Mouse (Mus musculus) retina, adult 2 months (tissue): Measurements from ENCODE around the gene Slc28a1.

Experiments
- DNase-seq: peaks from one replicate; pipeline ENCODE4 v3.0.0-alpha.2; 2012; ENCODE audit warnings: low read depth, low spot score

The Slc28a1 gene

DNA sequence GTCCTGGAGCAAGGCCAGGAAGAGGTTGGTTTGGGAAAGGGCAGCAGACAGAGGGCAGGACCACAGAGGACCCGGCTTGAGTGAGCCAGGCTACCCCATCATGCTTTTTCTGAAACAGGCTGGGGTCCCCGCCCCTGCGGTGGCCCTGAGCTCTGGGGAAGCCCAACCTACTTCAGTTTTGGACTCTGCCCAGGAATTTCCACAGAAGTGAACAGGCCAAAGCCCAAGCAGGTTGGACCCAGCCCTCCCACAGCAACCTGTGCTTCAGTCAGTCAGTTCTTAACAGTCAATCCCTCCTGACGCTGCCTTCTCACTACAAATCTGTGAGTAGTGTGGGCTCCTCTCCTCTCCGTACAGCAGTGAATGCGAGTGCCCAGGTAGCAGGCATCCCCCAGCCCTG, at the start of gene Slc28a1:
Gene Slc28a1 (plus strand): TSS at position 245 of the 400 bp plus-strand sequence.
- no peak for DNase-seq

DNA sequence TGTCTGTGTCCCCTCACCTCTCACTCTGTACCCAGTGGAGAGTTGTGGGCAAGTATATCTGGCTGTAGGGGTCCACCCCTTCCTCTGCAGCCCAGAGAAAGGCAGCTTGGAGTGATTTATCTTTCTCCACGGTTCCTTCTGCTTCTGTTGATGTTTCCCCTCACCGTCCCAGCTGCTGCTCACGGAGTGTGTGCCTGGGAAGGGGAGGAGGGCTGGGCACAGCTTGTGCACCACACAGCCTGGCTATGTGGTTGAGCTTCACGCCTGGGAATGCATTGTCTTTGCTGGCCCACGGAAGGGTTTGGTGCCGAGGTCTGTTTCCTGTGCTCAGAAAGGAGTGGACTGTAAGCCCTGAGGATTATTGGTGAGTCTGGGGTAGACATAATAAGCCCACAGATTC, 47.9 kb upstream of the Slc28a1 start:
- no peak for DNase-seq

DNA sequence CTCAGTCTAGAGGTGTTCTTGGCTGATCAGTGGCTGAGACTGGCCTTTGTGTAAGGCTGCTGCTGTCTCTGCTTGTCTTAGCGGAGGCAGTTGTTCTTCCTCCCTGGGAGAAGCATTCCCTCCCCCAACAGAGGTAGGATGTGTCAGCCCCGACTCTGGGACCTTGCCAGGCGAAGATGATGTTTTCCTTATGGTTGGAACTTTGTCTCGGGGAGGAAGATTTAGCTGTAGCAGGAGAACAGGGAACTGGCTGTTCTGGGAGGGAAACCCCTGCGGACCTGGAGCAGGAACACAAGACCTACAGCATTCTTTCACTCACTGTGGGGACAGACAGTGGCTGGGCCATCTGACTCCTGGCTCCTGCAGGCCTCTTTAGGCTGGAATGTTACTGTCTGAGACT, 42.1 kb upstream of the Slc28a1 start:
- DNase-seq, result no peak

DNA sequence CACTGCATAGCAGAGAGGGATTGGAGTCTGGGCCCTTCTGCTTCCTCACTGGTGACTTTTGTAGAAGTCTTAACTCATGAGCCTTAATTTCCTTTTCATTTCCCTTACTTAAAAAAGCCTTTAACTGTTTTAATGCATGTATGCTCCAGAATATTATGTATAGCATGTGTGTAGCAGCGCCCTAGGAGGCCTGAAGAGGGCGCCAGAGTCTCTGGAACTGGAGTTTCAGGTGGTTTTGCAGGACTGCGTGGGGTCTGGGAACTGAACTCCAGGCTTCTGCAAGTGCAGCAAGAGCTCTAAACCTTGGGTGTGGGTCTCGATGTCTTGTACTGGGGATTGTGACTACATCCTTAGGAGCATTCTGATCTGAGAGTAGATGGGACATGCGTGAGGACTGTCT, 41.3 kb upstream of the Slc28a1 start:
- DNase-seq, result no peak

DNA sequence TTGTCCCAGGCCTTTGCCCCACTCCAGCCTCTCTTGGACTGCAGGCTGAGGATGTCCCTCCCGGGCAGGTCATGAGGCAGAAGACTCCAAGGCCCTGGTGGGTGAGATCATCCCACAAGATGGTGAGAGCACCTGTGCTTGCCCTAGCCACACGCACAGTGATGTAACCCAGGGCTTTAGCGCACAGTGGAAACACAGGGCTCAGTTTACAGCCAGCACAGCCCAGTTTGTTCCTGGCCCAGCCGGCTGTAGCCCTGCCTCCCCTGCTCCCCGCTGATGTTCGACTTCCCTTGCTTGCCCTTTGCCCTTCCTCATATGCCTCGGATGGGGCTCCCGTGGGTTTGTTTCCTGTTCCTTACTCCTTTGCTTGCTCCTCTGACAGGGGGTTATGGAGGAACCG, 40.1 kb upstream of the Slc28a1 start:
- no peak for DNase-seq

DNA sequence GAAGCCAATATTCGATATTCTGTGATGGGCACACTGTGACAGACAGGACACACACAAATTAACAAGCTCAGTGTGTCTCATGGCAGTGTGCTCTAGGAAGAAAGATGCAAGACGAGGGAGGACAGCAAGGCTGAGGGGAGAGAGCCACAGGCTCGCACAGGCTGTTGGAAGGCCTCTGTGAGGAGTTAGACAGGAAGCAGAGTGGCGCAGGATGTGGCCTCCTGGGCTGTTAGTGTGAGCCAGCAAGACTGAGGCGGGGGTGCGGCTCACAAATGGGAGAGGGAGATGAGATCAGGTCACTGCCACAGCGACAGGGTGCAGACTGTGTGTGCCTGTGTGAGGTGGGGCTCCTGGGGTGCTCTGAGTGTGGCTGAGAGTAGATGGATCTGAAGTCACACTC, 39.3 kb upstream of the Slc28a1 start:
- no peak for DNase-seq

DNA sequence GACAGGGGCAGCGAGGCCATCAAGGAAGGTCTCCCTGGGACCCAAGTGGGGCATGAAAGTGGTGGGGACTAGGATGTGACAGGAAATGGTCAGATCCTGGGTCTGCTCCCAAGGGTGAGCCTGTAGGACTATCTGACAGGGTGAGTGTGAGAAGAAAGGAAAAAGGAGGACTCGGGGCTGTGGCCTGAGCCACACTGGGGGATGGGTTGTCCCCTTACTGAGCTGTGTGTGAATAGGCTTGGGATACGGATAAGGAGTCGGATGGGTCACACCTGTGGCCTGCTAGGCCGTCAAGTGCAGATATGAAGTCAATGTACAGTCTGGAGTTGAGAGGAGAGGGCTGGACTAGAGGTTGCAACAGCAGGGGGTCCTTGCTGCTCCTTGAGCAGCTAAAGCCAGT, 38.9 kb upstream of the Slc28a1 start:
- DNase-seq, result no peak

DNA sequence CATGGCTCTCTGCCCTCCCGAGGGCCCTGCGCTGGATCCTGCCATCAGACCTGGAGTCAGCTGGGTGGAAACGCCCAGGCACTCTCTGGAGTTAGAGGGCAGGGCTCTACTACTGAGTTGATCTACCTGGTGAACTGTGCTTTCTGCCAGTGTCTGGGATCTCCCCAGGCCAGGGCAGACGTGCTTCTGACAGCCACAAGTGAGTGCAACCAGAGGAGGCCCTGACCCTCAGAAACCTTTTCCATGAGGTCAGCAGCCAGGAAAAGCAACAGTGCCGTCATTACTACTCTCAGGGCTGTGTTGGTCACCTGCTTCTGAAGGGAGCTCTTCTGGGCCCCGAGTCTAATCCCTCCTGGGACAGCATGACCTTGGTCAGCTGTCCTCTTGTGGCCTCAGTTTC, 37.6 kb upstream of the Slc28a1 start:
- no peak for DNase-seq

DNA sequence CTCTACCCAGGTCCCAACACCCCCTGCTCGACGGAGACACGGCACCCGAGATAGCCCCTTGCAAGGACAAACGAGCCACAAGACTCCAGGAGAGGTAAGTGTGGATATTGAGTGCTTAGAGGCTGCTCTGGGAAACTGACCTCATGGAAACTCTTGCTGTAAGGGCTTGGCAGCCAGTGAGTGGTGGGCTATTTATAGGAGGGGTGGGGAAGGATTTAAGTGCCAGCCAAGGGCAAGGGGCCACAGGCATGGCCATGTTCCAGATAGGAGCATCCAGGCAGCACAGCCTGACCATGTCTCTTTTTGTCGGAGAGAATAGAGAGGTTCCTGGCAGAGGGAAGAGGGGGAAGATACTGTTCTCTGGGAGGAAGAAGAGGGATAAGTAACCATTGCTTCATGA, 35.9 kb upstream of the Slc28a1 start:
- DNase-seq, result no peak

DNA sequence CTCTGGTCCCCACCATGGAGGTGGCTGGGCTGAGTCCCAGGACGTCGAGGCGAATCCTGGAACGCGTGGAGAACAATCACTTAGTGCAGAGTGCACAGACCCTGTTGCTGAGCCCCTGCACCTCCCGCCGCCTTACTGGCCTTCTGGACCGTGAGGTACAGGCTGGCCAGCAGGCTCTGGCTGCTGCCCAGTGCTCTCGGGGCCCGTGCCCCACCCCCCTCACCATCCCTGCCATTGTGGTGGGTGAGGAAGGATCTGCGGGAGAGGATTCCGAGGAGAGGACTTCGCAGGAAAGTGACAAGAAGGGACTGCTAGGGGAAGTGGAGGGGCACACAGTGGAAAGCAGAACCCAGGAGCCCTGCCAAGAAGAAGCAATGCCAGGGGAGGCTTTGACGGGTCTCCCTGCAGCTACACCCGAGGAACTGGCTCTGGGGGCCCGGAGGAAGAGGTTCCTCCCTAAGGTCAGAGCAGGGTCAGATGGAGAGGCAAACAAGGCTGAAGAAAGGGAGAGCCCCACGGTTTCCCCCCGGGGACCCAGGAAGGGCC, 21.1 kb upstream of the Slc28a1 start:
- no peak for DNase-seq

DNA sequence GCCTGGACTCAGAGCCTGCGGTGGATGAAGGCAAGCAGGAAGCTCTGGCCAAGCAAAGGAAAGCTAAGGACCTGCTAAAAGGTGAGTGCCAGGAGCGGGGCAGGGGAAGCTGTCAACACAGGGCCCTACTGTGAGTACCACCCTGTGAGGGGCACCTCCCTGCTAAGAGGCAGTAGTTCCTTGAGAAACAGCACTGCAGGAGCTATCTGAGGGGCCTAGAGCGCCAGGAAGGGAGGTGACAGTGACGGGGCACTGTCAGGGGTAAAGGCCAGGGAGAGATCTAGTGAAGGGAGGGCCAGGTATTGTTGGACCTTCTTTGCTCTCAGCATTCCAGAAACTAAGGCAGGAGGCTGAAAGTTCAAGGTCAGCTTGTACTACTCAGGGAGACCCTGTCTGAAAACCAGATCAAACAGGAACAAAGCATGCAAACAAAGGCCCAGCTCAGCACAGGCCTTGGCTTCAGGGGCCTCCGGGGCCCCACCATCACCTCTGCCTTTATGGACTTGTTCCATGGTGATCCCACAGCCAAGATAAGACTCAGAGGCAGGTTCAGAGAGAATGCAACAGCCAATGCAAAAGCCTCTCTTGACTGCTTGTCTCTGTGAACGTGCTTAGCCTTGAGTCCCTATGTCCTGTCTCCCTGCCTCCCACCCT, 20.4 kb upstream of the Slc28a1 start:
- DNase-seq, result no peak

DNA sequence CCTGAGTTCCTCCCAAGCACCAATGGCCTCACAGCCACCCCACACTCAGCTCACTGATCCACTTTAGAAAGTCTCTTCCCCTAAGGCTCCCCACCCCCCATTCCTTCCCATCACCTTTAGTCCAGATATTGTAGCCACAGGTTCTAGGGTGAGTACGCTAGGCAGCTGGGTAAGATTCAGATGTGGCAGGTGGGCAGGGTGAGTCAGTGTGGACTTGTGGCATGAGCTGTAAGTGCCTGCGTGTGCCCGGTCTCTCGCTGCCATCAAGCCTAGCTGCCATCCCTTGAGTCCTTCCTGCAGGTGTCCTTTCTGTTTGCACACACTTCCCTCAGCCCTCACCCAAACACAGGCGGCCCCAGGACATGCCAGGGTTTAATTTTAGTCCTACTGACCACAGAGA, 14.3 kb upstream of the Slc28a1 start:
- no peak for DNase-seq

DNA sequence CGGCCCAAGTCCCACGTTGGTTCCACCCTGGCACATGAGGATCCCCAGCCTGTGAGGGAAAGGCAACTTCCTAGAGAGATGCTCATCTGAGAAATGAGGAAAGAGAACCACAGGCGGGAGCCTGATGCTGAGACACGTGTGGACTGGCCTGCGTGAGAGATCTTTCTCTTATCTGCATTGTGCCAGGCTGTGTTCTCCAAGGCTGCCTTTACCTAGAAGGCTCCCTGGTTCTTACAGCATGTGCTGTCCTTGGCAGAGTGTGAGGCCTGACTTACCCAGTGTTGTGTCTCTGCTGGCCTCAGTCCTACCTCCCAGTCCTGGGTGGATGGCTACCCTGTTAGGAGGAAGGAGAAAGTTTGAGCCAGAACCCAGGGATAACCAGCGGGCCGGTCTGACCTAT, 11.7 kb upstream of the Slc28a1 start:
- no peak for DNase-seq

DNA sequence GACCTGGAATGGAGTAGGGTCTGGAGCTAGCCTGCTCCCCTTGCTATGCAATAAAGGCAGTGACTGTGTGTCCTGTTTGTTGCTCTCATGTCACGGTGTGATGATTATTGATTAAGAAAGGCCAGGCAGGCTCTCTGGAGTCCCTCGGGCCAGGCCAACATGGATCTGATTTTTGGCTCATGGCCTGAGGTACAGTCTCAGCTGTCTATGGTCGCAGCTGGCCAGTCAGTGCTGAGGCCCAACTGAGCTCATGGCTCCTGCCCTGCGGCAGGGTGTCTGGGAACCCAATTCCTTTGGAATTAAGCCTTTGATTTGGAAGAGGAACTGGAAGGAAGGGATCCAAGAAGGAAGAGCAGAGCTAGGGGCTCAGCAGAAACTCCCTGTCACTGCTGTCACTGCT, 9.1 kb upstream of the Slc28a1 start:
- no peak for DNase-seq

DNA sequence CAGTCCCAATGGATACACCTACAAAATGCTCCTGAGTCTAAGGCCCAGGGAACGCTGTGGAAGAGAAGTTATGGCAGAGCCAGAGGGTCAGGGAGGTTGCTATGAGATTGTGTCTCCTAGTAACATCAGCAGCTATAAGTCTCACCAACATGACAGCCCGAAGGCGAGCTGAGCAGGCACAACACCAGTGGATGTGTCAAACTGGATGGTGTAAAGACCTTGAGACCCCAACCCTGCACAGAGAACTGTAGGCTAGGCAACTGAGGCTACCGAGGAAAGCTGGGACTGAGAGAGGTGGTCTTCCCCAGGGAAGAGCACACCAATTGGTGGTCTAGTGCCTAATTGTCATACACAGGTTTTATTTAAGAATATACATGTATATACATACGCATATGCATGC, 6.4 kb upstream of the Slc28a1 start:
- DNase-seq, result no peak

DNA sequence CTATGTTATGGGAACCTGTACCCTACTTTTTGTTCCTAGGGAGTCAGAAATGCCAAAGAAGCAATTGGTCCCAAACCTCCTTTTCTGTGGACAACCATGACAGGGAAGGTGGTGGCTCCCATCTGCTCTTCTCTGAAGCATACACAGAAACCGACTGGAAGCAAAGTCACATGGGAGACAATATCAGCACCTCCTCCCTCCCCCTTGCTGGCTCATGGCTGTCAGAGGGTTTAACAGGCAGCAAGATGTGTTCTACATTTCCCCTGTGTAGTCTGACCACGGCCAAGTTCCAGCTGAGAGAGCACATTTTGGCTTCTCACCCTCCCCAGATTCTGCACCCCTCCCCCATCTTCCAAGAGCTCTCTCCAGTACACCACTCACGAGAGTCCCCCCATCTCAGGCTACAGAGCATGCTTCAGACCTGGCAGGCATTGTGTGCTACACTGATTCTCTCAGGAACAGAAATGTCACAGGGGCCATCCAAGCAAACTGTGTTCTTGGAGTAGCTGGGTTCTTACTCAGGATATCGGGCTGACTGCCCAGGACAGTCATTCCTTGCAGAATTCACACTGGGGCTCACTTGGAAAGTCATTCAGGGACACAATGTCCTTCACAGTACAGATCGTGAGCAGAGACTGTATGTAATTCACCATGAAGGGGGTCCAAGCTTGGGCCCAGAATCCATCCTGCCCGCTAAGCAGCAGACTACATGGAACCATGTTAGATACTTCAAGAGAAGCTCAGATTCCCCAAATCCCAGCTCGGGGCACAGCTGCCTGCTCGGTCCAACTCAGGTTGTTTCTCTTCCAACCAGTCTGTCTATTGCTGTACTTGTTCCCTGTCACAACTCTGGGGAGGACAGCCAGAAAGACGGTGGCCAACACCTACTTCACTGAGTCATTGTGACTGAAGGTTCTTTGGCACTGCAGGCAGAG, 4.6 kb upstream of the Slc28a1 start:
- no peak for DNase-seq

DNA sequence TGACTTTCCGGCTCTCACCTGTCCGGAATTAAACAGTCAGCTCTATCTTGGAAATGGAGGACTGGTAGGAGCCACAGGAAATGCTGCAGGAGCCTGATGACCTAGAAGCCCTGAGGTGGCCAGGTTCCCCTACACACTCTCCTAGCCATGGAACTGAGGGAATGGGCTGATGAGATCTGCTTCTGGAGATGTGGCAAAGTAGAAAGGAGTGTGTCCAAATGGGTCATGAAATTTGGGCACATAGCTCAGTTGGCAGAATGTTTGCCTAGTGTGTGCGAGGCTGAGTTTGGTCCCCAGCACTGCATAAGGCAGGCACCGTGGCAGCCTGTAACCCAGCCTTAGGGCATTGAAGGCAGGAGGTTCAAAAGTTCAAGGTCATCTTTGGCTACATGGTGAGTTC, 3.8 kb upstream of the Slc28a1 start:
- DNase-seq, result no peak

DNA sequence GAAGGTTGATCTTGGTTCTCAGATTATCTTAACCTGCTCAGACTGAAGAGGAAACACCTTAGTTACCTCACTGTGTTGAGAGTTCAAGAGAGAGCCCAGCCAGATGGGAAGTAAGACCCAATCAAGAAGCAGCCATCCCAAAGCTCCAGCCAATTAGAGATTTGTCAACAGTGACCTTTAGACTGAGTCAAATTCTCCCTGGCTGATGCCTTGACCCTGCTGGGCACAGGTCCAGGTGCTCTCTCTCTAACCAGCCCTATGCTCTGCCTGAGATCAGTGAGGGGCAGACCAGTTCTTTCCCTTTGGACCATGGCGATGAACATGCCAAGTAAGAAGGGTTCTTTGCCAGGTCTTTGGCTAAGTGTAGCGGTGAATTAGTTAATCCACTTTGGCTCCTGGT, 2.9 kb upstream of the Slc28a1 start:
- DNase-seq, result no peak

DNA sequence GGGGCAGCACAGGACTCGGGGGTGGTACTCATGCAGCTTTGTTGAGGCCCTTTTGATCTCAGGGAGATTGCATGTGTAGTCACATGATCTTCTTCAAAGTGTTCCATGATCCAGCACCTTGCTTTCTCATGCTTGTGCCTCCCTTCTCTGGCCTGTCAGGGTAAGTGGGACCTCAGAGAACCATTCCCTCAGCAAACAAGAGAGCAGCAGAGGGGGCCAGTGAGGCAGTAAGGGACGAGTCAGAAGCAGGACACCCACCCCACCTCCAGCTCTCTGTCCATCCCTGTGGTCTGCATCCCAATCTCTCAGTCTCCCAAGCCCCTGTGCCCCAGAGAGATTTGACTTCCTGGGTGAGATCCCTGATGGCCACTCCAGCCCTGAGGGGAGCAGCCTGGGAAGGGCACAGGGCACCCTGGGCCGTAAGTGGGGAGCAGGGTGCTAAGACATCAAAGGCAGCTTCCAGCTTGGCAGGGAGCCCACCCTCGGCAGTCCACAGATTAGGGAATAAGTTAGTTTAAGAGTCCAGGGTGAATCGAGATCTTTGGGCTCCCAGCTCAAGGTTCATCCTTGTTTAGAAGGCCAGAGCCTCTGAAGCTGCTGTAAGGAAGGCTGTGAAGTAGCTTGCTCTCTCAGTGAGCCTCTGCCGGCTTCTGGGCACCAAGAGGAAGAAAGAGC, 1.8 kb upstream of the Slc28a1 start:
- DNase-seq, result no peak

DNA sequence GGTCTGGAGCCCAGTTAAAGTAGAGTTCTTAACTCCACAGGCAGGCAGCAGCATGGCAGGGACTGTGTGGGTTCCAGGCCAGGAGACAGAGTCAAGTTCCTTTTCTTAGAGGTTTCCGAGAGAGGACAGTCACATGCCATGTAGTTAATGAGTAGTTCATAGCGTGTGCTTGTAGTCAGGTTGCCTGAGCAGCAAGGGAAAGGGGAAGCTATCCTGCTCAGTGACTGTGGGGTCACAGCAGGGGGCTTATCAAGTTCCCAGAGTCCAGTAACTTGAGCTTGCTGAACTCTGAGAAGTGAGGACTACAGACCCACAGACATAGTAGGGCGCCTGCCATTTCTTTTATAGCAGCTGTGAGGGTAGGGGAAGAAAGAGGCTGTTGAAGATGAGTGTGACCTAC, 6.5 kb downstream of the Slc28a1 start:
- no peak for DNase-seq

DNA sequence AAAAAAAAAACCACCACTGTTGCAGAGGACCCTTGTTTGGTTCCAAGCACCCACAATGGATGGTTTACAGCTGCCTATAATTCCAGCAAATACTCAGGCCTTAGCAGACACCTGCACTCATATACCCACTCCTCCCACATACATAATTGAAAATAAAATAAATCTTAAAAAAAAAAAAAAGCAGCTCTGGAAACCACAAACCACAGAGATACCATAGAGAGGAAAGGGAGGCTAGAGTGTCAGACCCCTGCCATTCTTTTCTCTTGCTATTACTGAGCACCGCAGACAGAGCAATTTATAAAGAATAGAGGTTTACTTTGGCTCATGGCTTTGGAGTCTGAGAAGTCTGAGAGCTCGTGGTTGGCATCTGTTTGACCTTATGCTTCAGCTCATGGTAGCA, 8.2 kb downstream of the Slc28a1 start:
- DNase-seq, result no peak

DNA sequence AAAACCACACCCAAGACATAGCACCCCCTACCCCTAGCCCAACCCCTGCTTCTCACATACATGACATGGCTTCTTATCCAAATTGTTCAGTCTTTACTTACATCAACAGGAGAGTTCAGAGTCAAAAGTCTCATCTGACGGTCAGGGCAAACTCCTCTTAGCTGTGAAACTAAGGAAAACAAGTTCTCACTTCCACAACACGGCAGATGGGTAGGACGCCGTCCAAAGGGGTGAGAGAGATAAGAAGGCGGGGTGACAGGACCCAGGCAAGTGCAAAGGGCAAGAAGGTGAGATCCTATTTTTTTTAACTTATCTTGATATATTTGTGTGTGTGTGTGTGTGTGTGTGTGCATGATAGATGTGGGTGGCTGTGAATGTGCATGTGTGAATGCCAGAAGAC, 9.0 kb downstream of the Slc28a1 start:
- no peak for DNase-seq
